Mouse (Mus musculus) cerebellum, adult 2 months (tissue): ENCODE results near the gene Zfp677. TPM values are rescaled to one million over a fixed set of nuclear protein-coding genes. Genes with fewer than 3 reads are reported as not detected.
"Not testable (repeated sequence)": the region's sequence is repeated elsewhere in the genome, so short reads cannot be mapped to it uniquely, and the experiment has no call there.

ENCODE experiments used
- DNase-seq, 2 experiments: peaks; one replicate each; pipeline ENCODE4 v3.0.0; 2021
- H3K27ac ChIP-seq: fragments of 200-500 bp; 2 replicates; pipeline ENCODE4 v1.5.1; 2012; ENCODE audit warnings: low read length, control low read depth, inconsistent platforms; ENCODE audit not compliant: insufficient read depth
- H3K27me3 ChIP-seq: fragments of 200-500 bp; 2 replicates; pipeline ENCODE4 v1.6.1; 2012; ENCODE audit warnings: inconsistent platforms, mild to moderate bottlenecking, low read length, moderate library complexity; ENCODE audit not compliant: control insufficient read depth, insufficient read depth
- H3K4me1 ChIP-seq: fragments of 200-500 bp; 2 replicates; pipeline ENCODE4 v1.6.1; 2011; ENCODE audit warnings: low read length; ENCODE audit not compliant: control insufficient read depth, insufficient read depth
- H3K4me3 ChIP-seq: fragments of 200-500 bp; replicated peaks from 2 replicates; pipeline ENCODE3; 2011; ENCODE audit warnings: mild to moderate bottlenecking, low read depth, low read length, control low read depth; ENCODE audit not compliant: insufficient read depth
- CTCF ChIP-seq: fragments of 200-500 bp; IDR thresholded peaks from 2 replicates; pipeline ENCODE4 v1.5.1; 2011; ENCODE audit warnings: low read depth, mild to moderate bottlenecking, control low read depth, low read length, moderate library complexity, borderline replicate concordance; ENCODE audit not compliant: insufficient read depth
- POLR2A ChIP-seq: fragments of 200-500 bp; IDR thresholded peaks from 2 replicates; pipeline ENCODE4 v1.6.1; 2011; ENCODE audit warnings: low read length, control low read depth, borderline replicate concordance; ENCODE audit not compliant: insufficient read depth
- WGBS: fragments of 180-500 bp; shearing (Covaris S2); methylation state at CpG from one replicate; pipeline ENCODE4 v1.1.7; 2018; 5-methylcytosine and 5-hydroxymethylcytosine counted together
- polyA plus RNA-seq: library from polyadenylated mRNA; depleted of rRNA; stranded (reverse); fragments of >200 nt; gene quantifications from 2 replicates; pipeline ENCODE4 v1.2.3, GENCODE M21; 2012; rRNA removed

The Zfp677 gene
- 1.8 TPM in 2 replicates for polyA plus RNA-seq

DNA sequence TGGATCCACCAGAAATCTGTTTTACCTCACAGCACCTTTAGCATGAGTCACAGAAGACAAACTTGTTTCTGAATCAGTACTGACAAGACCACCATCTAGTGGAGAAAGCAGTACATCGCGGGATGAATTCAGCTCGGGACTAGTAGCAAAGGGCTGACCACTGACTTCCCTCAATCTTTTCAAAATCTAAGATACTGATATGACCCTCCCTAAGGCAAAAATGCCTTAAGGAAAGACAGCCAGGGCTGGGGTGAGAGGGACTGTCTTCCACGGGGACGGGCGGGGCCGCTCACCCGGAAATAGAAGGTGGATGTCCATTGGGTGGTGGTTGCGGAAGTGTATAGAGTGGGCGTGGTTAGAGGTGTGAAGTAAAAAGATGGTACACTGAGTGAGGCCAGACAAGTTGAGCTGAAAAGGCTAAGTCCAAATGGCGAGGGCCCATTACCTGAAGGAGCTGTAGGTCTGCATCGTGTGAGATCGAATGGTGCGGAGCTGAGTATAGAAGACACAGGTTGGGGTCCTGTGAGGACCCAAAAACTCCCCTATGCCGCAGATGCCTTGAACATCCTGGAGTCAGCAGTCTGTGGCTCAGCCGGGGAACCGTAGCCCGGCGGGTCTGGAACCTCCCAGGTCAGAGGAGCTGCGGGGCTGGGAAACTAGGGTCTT, at the start of gene Zfp677:
Gene Zfp677, plus strand, starts transcription at position 358 of the 666 bp plus-strand sequence.
- TF ChIP-seq CTCF (peak; percentile 40; the same call in 1 of the 2 replicates), POLR2A (no peak)
- peak within 1 kb of the TSS; percentile 68 for H3K4me3 ChIP-seq
- H3K27ac ChIP-seq, result no peak within 1 kb of the TSS
- WGBS, result 7% methylated on average over 20 of the region's 20 CpGs
- DNase-seq, result peak; percentile 52 to 58
- H3K27me3 ChIP-seq, result no peaks in the 10 kb centered on the region
- H3K4me1 ChIP-seq, result no peaks in the 10 kb centered on the region

DNA sequence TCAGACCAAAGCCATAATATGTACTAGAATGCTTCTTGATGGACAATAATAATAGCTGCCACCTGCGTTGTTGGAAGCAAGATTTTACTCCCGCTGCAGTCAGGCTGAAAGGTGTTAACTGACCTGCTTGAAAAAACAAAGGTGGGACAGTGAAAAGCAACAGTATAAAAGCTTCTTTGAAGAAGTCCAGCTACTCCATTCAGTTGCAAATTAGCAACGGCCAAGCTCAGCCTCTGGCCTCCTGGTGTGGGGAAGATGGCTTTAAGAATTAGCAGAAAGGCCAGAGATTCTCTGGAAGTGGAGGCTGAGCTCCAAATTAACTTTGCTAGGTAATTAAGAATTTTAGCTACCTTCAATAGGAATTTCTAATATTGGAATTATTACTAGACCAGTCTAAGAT, 15.5 kb upstream of the Zfp677 start:
- not testable (repeated sequence) for H3K27ac ChIP-seq, DNase-seq, H3K27me3 ChIP-seq, H3K4me3 ChIP-seq, H3K4me1 ChIP-seq
- 16% methylated on average over 3 of the region's 3 CpGs for WGBS

GRCm38 (mm10) chr17:21369925-21370719, 13.4 kb upstream of the Zfp677 start:
- no peak for TF ChIP-seq POLR2A
- TF ChIP-seq CTCF, result no peak
- 9% methylated on average over 31 of the region's 31 CpGs for WGBS
- H3K27ac ChIP-seq, result no peak overlapping the region
- DNase-seq, result no peak
- no peaks in the 10 kb centered on the region for H3K4me1 ChIP-seq
- no peak overlapping the region for H3K4me3 ChIP-seq
- H3K27me3 ChIP-seq, result no peaks in the 10 kb centered on the region

DNA sequence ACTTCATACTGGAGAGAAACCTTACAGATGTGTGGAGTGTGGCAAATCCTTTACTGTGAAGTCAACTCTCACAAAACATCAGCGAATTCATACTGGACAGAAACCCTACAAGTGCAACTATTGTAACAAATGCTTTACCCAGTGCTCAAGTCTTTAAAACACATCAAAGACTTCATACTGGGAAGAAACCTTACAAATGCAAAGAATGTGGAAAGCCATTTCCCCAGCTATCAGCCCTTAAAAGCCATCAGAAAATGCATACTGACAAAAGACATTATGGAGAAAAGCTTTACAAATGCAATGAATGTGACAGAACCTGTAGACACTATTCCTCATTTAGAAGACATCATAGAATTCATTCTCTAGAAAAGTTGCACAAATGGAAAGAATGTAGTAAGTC, 8.2 kb upstream of the Zfp677 start:
- no peak overlapping the region for H3K4me3 ChIP-seq

DNA sequence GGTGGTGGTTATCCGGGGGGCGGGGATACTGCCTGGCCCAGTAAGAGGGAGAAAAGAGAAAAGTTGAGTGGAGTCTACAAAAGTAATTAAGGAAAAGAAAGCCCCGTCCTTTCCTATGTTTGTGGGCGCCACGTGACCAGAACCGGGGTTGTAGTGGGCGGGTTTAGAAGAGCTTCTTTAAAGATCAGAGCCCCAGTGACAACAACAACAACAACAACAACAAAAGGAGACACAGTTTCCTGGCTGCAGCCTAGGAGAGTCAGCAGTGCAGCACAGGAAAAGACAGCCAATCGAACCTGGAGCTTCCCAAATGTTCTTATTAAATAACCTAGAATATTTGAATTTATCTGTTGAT, 486 bp downstream of the Zfp677 start:
- 10% methylated on average over 8 of the region's 8 CpGs for WGBS
- Histone ChIP-seq H3K27ac (no peak overlapping the region), H3K4me1 (no peaks in the 10 kb centered on the region), H3K27me3 (no peaks in the 10 kb centered on the region), H3K4me3 (peak overlapping the region; percentile 68)
- TF ChIP-seq POLR2A (no peak), CTCF (no peak)
- DNase-seq, result peak in 1 of 2 experiments; percentile 5

More for the DNA sequence above, 8.2 kb upstream of the Zfp677 start:
- H3K4me1 ChIP-seq, result no peaks in the 10 kb centered on the region
- TF ChIP-seq CTCF (no peak), POLR2A (no peak)
- WGBS, result 49% methylated on average over 1 of the region's 1 CpGs
- no peak for DNase-seq
- no peak overlapping the region for H3K27ac ChIP-seq
- no peaks in the 10 kb centered on the region; the same call in 1 of the 2 replicates for H3K27me3 ChIP-seq

GRCm38 (mm10) chr17:21422664-21423599, 39.4 kb downstream of the Zfp677 start, which contains the start of gene Zfp54:
TSS of gene Zfp54 (plus strand) at chr17:21423227.
- peak within 1 kb of the TSS; percentile 61 for H3K4me3 ChIP-seq
- TF ChIP-seq CTCF, result peak; percentile 58
- TF ChIP-seq POLR2A, result no peak
- H3K4me1 ChIP-seq, result no peaks in the 10 kb centered on the region
- H3K27me3 ChIP-seq, result no peaks in the 10 kb centered on the region
- WGBS, result under 1% methylated on average over 22 of the region's 22 CpGs
- no peak within 1 kb of the TSS; the same call in 1 of the 2 replicates for H3K27ac ChIP-seq
- DNase-seq, result peak; percentile 50 to 54

DNA sequence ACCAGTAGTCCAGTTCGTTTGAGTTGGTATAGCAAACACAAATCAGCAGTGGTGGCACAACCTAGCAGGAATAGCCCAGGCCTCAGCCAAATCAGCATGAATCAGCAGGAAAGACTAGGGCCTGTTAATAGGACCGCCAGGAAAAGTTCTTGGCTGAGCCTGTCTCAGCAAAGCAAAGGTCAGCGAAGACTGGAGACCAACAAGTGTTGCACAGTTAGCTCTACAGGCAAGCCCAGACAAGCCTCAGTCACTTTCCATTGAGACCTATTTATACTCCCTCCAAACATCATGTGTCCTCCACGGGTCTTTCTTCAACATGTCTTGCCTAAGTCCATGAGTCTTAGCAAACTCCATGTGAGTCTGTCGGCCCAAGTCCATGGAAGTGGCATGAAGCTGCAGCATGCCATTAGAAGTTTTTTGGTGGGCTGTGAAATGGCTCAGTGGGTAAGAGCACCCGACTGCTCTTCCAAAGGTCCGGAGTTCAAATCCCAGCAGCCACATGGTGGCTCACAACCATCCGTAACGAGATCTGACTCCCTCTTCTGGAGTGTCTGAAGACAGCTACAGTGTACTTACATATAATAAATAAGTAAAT, 55.4 kb downstream of the Zfp677 start:
- DNase-seq, H3K4me3 ChIP-seq, H3K4me1 ChIP-seq, H3K27ac ChIP-seq, H3K27me3 ChIP-seq: not testable (repeated sequence)
- 77% methylated on average over 9 of the region's 9 CpGs for WGBS

Other genes starting within 250 kb of the Zfp677 start
- not detected in 2 replicates for gene Vmn1r234, start 157.7 kb upstream of the Zfp677 start, polyA plus RNA-seq
- gene Vmn1r235, start 127.3 kb upstream of the Zfp677 start, polyA plus RNA-seq, result not detected in 2 replicates
- not detected in 2 replicates for gene Vmn1r236, start 100.8 kb upstream of the Zfp677 start, polyA plus RNA-seq
- gene Vmn1r237, start 71.9 kb upstream of the Zfp677 start, polyA plus RNA-seq, result not detected in 2 replicates
- 1.5 and 1.7 TPM in 2 replicates for gene Zfp54, start 39.5 kb downstream of the Zfp677 start, polyA plus RNA-seq
- gene Zfp51, start 66.6 kb downstream of the Zfp677 start, polyA plus RNA-seq, result 4.3 and 4.8 TPM in 2 replicates
- 3.4 TPM in 2 replicates for gene Zfp53, start 105.2 kb downstream of the Zfp677 start, polyA plus RNA-seq
- gene Zfp52, start 151.8 kb downstream of the Zfp677 start, polyA plus RNA-seq, result 3.5 and 4.0 TPM in 2 replicates
- 8.9 and 9.0 TPM in 2 replicates for gene Zfp948, start 183.3 kb downstream of the Zfp677 start, polyA plus RNA-seq